Mouse (Mus musculus): Measurements from ENCODE around the gene Pex11a.

GRCm38 (mm10) chr7:79729169-79729568 lies 13.8 kb downstream of the Pex11a start:
- TF ChIP-seq RCOR1 (conservative IDR thresholded peaks at IDR 0.05; ENCODE audit: low read depth, low read length), result no peak
- TF ChIP-seq E2F4 (IDR thresholded peaks at IDR 0.05; ENCODE audit: insufficient replicate concordance, low read depth, low read length), result no peak
- no peak for TF ChIP-seq POLR2AphosphoS2 (IDR thresholded peaks at IDR 0.05; ENCODE audit: low read depth, low read length)
- TF ChIP-seq BHLHE40 (IDR thresholded peaks at IDR 0.05; ENCODE audit: low read depth, low read length), result no peak
- no peak for TF ChIP-seq TBP (conservative IDR thresholded peaks at IDR 0.05; ENCODE audit: low read depth, low read length)
- no peak for TF ChIP-seq JUND (conservative IDR thresholded peaks at IDR 0.05; ENCODE audit: low read depth, low read length)
- TF ChIP-seq ZC3H11A (IDR thresholded peaks at IDR 0.05; ENCODE audit: low read depth, low read length), result no peak
- TF ChIP-seq USF1 (IDR thresholded peaks at IDR 0.05; ENCODE audit: low read depth, low read length), result no peak
- no peak for TF ChIP-seq HCFC1 (IDR thresholded peaks at IDR 0.05; ENCODE audit: low read depth, low read length)

Data from CH12.LX (cell line).